Mouse (Mus musculus) CD4-positive naive resting alpha-beta T cell, adult 76 days (primary cell): ENCODE results near the gene Bpifb2. TPM values are rescaled to one million over a fixed set of nuclear protein-coding genes. Genes with fewer than 3 reads are reported as not detected.

ENCODE experiments used
- total RNA-seq: library from RNA; stranded (reverse); gene quantifications from one replicate; pipeline ENCODE4 v1.2.4, GENCODE M21; 2023

The Bpifb2 gene
- total RNA-seq = not detected

DNA sequence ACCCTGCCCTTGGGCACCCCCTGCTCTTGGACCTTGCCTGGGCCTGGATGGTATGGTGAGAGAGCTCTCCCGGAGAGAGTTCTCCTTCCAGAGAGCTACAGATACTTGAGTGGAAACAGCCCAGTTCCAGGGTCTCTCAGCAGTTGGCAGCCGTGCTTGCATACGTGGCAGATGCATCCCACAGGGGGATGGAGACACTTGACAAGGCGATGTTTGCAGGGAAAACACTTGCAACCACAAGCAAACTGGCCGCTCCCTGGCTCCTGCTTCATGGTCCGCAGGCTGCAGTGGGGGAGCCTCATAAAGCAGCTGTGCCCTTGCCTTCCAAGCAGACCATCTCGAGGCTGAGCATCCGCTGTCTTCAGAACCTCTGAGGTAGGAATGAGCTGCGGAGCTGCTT is at the start of gene Bpifb2:
Gene Bpifb2 (plus strand): TSS at position 301 of the 400 bp plus-strand sequence.

DNA sequence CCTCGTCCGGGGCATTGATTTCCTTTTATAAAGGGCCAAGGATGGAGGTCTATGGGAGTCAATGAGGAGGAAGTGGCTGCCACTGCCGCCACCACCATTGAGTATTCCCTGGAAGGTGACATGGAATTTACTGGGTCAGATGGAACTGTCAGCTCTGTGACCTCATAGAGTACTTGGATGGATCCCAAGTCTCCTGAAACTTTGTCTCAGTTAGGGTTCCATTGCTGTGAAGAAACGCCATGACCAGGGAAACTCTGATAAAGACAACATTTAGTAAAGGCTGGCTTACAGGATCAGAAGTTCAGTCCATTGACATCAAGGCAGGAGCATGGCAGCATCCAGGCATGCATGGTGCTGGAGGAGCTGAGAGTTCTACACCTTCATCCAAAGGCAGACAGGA is 3.9 kb upstream of the Bpifb2 start, which contains the start of gene Sun5:
Gene Sun5 (minus strand): TSS at position 101 of the 400 bp plus-strand sequence.

DNA sequence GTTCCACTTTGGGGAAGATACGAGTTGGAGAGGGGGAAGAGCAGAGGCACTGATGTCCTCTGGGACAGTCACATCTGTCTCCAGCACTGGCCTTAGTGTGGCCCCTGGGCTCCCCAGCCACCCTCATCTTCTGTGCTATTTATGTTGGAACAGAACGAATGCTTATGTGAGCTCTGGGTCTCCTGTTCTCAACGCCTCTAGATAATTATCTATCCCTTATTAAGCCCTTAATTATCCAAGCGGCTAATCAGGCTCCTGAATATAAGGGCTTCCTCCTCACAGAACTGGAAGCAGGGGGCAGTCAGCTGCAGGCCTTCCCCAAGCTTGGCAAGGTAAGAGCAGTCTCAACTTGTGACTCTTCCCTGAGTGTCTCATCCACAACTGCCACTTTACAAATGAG is 25.2 kb downstream of the Bpifb2 start, which contains the start of gene Bpifb6:
Gene Bpifb6 (plus strand): TSS at position 301 of the 400 bp plus-strand sequence.

DNA sequence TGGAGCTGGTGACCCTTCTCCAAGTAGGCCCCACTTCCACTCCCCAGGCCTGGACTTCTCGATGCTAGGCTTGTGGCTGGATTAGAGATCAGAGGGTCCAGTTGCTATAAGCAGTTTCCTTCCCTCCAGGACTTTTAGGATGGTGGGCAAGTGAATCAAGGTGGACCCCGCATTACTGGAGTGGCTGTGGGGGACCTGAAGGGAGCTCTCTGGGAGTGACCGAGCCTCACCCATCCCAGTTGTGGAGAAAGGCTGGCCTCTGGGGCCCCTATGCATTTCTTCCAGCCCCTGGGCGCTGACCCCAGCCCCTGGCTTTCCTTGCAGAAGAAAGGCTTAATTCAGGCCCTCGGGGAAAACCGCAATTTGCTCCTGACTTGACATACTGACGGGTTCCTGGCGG is 43.1 kb downstream of the Bpifb2 start, which contains the start of gene Bpifb3:
Gene Bpifb3 (plus strand): TSS at position 301 of the 400 bp plus-strand sequence.

DNA sequence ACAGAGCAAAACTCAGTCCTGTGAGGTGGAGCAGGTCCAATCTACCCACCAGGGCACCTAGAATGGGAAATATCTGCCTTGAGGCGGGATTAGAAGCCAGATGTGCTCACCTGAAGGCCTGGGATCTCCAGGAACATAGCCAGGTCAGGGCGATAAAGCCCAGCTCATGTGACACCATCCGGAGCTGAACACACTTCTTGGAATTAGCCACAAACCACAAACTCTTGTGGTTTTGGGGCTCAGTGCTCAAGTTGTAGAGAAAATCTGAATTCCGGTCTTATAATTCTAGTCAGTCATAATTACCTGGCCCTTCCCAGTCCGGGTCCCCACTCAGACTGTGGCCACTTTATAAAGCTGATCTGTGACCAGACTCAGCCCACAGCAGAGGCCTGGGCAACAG is 63.0 kb downstream of the Bpifb2 start, which contains the start of gene Bpifb4:
Gene Bpifb4 (plus strand): TSS at position 370 of the 400 bp plus-strand sequence.

Other genes starting within 250 kb of the Bpifb2 start
- gene Commd7, start 242.3 kb upstream of the Bpifb2 start, total RNA-seq = 35.4 TPM
- gene Dnmt3b, start 225.6 kb upstream of the Bpifb2 start, total RNA-seq = 7.3 TPM
- not detected for gene Dnmt3c, start 178.4 kb upstream of the Bpifb2 start, total RNA-seq
- gene Mapre1, start 133.8 kb upstream of the Bpifb2 start, total RNA-seq = 147 TPM
- gene Efcab8, start 95.1 kb upstream of the Bpifb2 start, total RNA-seq = 1.4 TPM
- not detected for gene Sun5, start 4.0 kb upstream of the Bpifb2 start, total RNA-seq
- not detected for gene Bpifb6, start 25.3 kb downstream of the Bpifb2 start, total RNA-seq
- not detected for gene Bpifb3, start 43.2 kb downstream of the Bpifb2 start, total RNA-seq
- not detected for gene Bpifb4, start 63.2 kb downstream of the Bpifb2 start, total RNA-seq
- gene Bpifa6, start 99.9 kb downstream of the Bpifb2 start, total RNA-seq = not detected
- gene Bpifa2, start 133.2 kb downstream of the Bpifb2 start, total RNA-seq = not detected